Mouse (Mus musculus) limb, embryonic 14.5 days (tissue): ENCODE data around the gene Bmp7. TPM values are rescaled to one million over a fixed set of nuclear protein-coding genes. Genes with fewer than 3 reads are reported as not detected.
A peak's percentile ranks its signal among the peaks of the same experiment; 100 is the strongest.

Experiments used
- ATAC-seq: fragments of 200-750 bp; cut with Nextera tagmentation; 2 replicates; pipeline ENCODE4 v1.8.0; 2017; ENCODE audit warnings: low read depth, moderate number of reproducible peaks, moderate TSS enrichment; ENCODE audit not compliant: low FRiP score
- DNase-seq: peaks from one replicate; pipeline ENCODE4 v3.0.0-alpha.2; 2015; ENCODE audit warnings: low spot score
- H3K27ac ChIP-seq: fragments of 300-500 bp; sonication (generic); replicated peaks from 2 replicates; pipeline ENCODE4 v1.5.1; 2014; ENCODE audit warnings: low read depth, mild to moderate bottlenecking, low read length, moderate library complexity, mixed read lengths
- H3K27me3 ChIP-seq: fragments of 300-500 bp; sonication (generic); 2 replicates; pipeline ENCODE4 v1.6.1; 2014; ENCODE audit warnings: low read length, mixed read lengths; ENCODE audit not compliant: control insufficient read depth, insufficient read depth
- H3K36me3 ChIP-seq: fragments of 300-500 bp; sonication (generic); 2 replicates; pipeline ENCODE4 v1.6.1; 2014; ENCODE audit warnings: mild to moderate bottlenecking, low read length, moderate library complexity, mixed read lengths; ENCODE audit not compliant: control insufficient read depth, insufficient read depth
- H3K4me1 ChIP-seq: fragments of 300-500 bp; sonication (generic); 2 replicates; pipeline ENCODE4 v1.6.1; 2014; ENCODE audit warnings: antibody characterized with exemption, low read length, mixed read lengths; ENCODE audit not compliant: control insufficient read depth, insufficient read depth
- H3K4me2 ChIP-seq: fragments of 300-500 bp; sonication (generic); replicated peaks from 2 replicates; pipeline ENCODE4 v1.6.1; 2014; ENCODE audit warnings: low read depth, mild to moderate bottlenecking, low read length, moderate library complexity; ENCODE audit not compliant: severe bottlenecking
- H3K4me3 ChIP-seq: fragments of 300-500 bp; sonication (generic); replicated peaks from 2 replicates; pipeline ENCODE4 v1.5.1; 2014; ENCODE audit warnings: low read length
- H3K9ac ChIP-seq: fragments of 300-500 bp; sonication (generic); 2 replicates; pipeline ENCODE4 v1.6.1; 2014; ENCODE audit warnings: mild to moderate bottlenecking, low read depth, low read length, moderate library complexity; ENCODE audit not compliant: severe bottlenecking
- H3K9me3 ChIP-seq: fragments of 300-500 bp; sonication (generic); 2 replicates; pipeline ENCODE4 v1.6.1; 2016; ENCODE audit warnings: low read length; ENCODE audit not compliant: control insufficient read depth
- POLR2A ChIP-seq: fragments of 200-500 bp; IDR thresholded peaks from 2 replicates; pipeline ENCODE4 v1.8.0; 2012; ENCODE audit warnings: inconsistent platforms, mild to moderate bottlenecking, moderate library complexity, borderline replicate concordance; ENCODE audit not compliant: insufficient read depth, insufficient read length; ENCODE audit errors: extremely low read depth
- WGBS: fragments of 180-500 bp; shearing (Covaris S2); extraction: QIAGEN DNeasy Blood & Tissue Kit; methylation state at CpG from one replicate; pipeline ENCODE4 v1.1.7; 2014; 5-methylcytosine and 5-hydroxymethylcytosine counted together
- polyA plus RNA-seq, 2 experiments: library from polyadenylated mRNA; depleted of rRNA in 1 of 2; stranded (reverse) in 1 of 2; unstranded in 1 of 2; fragments of >200 nt; fragmentation: Nextera tagmentation in 1 of 2; extraction: Ambion mirVana in 1 of 2; gene quantifications; 2 replicates each; pipeline versions ENCODE4 v1.2.1 to v1.2.3; 2012 to 2014

Bmp7 gene
- polyA plus RNA-seq, 2 experiments: 28.6 to 41.9 TPM

- H3K27ac ChIP-seq: peak overlapping the region; percentile 70
- DNase-seq (peak; percentile 79), ATAC-seq (peak; percentile 55)
- H3K4me2 ChIP-seq: peak overlapping the region; percentile 97
- H3K9me3 ChIP-seq: no peaks in the 10 kb centered on the region
- H3K27me3 ChIP-seq: no peaks in the 10 kb centered on the region; the same call in 1 of the 2 replicates
- no peaks in the 10 kb centered on the region for H3K36me3 ChIP-seq
- peak overlapping the region; percentile 41; the same call in 1 of the 2 replicates for H3K9ac ChIP-seq
- TF ChIP-seq POLR2A: no peak
- WGBS: 2% methylated on average over 34 of the region's 34 CpGs
- peaks cover 89% of the 10 kb centered on the region for H3K4me1 ChIP-seq
- peak overlapping the region; percentile 24 for H3K4me3 ChIP-seq
Observed at GRCm38 (mm10) chr2:172933631-172934419, 6.3 kb downstream of the Bmp7 start.

- 49% methylated on average over 17 of the region's 17 CpGs for WGBS
- H3K4me3 ChIP-seq: no peak overlapping the region
- peaks cover 70% of the 10 kb centered on the region for H3K4me1 ChIP-seq
- ATAC-seq (0 out of 2 replicates have a peak, but pooled peaks have one; percentile 24), DNase-seq (no peak)
- no peaks in the 10 kb centered on the region for H3K27me3 ChIP-seq
- no peak overlapping the region for H3K9ac ChIP-seq
- H3K4me2 ChIP-seq: no peak overlapping the region
- no peak for TF ChIP-seq POLR2A
- H3K27ac ChIP-seq: no peak overlapping the region
- H3K9me3 ChIP-seq: no peaks in the 10 kb centered on the region
- no peaks in the 10 kb centered on the region for H3K36me3 ChIP-seq
Observed at GRCm38 (mm10) chr2:172931137-172931898, 8.8 kb downstream of the Bmp7 start.

- H3K27ac ChIP-seq: no peak overlapping the region
- 69% methylated on average over 14 of the region's 14 CpGs for WGBS
- ATAC-seq: no peak
Observed at GRCm38 (mm10) chr2:172929905-172930436, 10.2 kb downstream of the Bmp7 start.

DNA sequence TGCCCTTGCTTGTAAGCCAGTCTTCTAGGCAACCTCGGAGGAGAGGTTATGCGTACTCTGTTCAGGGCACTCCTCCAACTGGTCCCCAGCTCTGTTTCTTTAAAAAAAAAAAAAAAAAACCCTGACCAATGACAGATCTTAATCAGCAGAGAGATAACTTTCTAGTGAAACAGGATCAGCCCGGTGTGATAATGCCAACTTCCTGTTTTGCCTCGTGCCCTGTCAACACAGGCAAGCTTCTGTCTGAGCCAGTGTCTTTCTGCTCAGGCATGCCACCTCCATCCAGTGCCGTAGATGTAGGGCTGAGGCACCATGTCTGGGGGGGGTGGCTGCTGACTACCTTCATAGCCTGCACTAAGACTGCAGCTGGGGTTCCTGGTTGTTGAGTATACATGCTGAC, 12.5 kb downstream of the Bmp7 start:
- TF ChIP-seq POLR2A: no peak
- Histone ChIP-seq H3K4me3 (no peak overlapping the region), H3K27me3 (no peaks in the 10 kb centered on the region), H3K4me2 (no peak overlapping the region), H3K27ac (no peak overlapping the region), H3K9ac (no peak overlapping the region), H3K9me3 (no peaks in the 10 kb centered on the region), H3K36me3 (no peaks in the 10 kb centered on the region), H3K4me1 (peaks cover 50% of the 10 kb centered on the region)
- no peak for ATAC-seq
- no peak for DNase-seq
- 68% methylated on average over 5 of the region's 5 CpGs for whole genome bisulfite sequencing

More at GRCm38 (mm10) chr2:172929905-172930436, 10.2 kb downstream of the Bmp7 start:
- Histone ChIP-seq H3K9ac (no peak overlapping the region; the same call in 1 of the 2 replicates), H3K4me3 (no peak overlapping the region), H3K4me2 (no peak overlapping the region), H3K4me1 (peaks cover 64% of the 10 kb centered on the region), H3K27me3 (no peaks in the 10 kb centered on the region), H3K9me3 (no peaks in the 10 kb centered on the region), H3K36me3 (no peaks in the 10 kb centered on the region)
- no peak for TF ChIP-seq POLR2A
- DNase-seq: no peak

- H3K36me3 ChIP-seq: no peaks in the 10 kb centered on the region
- H3K4me1 ChIP-seq: peaks cover 44% of the 10 kb centered on the region
- TF ChIP-seq POLR2A: no peak
- H3K9me3 ChIP-seq: no peaks in the 10 kb centered on the region
- H3K4me3 ChIP-seq: no peak overlapping the region
- ATAC-seq (no peak), DNase-seq (no peak)
- H3K9ac ChIP-seq: no peak overlapping the region
- H3K4me2 ChIP-seq: no peak overlapping the region
- H3K27ac ChIP-seq: no peak overlapping the region
- H3K27me3 ChIP-seq: no peaks in the 10 kb centered on the region
- WGBS: 78% methylated on average over 4 of the region's 4 CpGs
Observed at GRCm38 (mm10) chr2:172926311-172926710, 13.8 kb downstream of the Bmp7 start.
